Mouse (Mus musculus) erythroblast, embryonic 14.5 days (primary cell): ENCODE results near the gene Rtn4rl2.

Source experiments
- GATA1 ChIP-seq: IDR thresholded peaks from 2 replicates; pipeline ENCODE4 v1.6.1; 2012; ENCODE audit warnings: low read length, inconsistent platforms, mixed read lengths
- TAL1 ChIP-seq: IDR thresholded peaks from 3 replicates; pipeline ENCODE4 v1.6.1; 2012; ENCODE audit warnings: low read length, inconsistent platforms, mixed read lengths

- TF ChIP-seq GATA1 (no peak), TAL1 (no peak)
Measured at GRCm38 (mm10) chr2:84882606-84883005, 3.9 kb downstream of the Rtn4rl2 start.
